Mouse (Mus musculus) adrenal gland, adult 2 months (tissue): ENCODE results near the gene Ece1. TPM values are rescaled to one million over a fixed set of nuclear protein-coding genes. Genes with fewer than 3 reads are reported as not detected.
"Not testable (repeated sequence)": the region's sequence is repeated elsewhere in the genome, so short reads cannot be mapped to it uniquely, and the experiment has no call there.

Experiments used
- DNase-seq: peaks from one replicate; pipeline ENCODE4 v3.0.0; 2021
- long read RNA-seq: library from polyadenylated mRNA; stranded (forward); transcript quantifications from one replicate; pipeline ENCODE4 v2.0.0, GENCODE M21; 2021
- polyA plus RNA-seq: library from polyadenylated mRNA; depleted of rRNA; stranded (reverse); fragments of >200 nt; gene quantifications from 2 replicates; pipeline ENCODE4 v1.2.3, GENCODE M21; 2012; rRNA removed
- total RNA-seq, 2 experiments: library from RNA; stranded (reverse); gene quantifications; 2 replicates each; pipeline ENCODE4 v1.2.3; 2021

The Ece1 gene
- total RNA-seq (100 to 1,000 TPM; 228 to 424 TPM), polyA plus RNA-seq (50.0 and 414 TPM in 2 replicates)
- long read RNA-seq, full-length matches to known transcripts = 1 of 89 reads
- long read RNA-seq, partial matches to known transcripts = 34 of 89 reads
- long read RNA-seq, other reads (novel, unspliced or antisense) = 54 of 89 reads

DNA sequence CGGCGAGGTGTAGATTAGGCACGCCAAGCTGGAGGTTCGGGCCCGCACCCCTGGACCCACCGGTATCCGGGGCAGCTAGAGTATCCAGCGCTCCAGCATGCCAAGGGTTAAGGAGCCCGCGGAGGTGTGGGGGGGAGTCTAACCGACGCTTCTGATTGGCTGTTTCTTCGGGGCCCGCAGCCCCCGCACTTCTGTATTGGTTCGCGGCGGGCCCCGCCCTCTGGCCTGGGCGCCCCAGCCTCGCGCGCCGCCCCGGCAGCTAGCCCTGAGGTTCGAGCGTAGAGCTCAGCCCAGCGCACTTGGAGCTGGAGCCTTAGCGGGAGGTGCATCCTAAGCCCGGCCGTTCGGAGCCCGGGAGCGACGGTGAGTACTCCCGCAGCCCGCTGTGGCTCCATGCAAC is at the start of gene Ece1:
Ece1 (plus strand) TSS at position 219 of the 400 bp plus-strand sequence.
- DNase-seq = peak; percentile 97

DNA sequence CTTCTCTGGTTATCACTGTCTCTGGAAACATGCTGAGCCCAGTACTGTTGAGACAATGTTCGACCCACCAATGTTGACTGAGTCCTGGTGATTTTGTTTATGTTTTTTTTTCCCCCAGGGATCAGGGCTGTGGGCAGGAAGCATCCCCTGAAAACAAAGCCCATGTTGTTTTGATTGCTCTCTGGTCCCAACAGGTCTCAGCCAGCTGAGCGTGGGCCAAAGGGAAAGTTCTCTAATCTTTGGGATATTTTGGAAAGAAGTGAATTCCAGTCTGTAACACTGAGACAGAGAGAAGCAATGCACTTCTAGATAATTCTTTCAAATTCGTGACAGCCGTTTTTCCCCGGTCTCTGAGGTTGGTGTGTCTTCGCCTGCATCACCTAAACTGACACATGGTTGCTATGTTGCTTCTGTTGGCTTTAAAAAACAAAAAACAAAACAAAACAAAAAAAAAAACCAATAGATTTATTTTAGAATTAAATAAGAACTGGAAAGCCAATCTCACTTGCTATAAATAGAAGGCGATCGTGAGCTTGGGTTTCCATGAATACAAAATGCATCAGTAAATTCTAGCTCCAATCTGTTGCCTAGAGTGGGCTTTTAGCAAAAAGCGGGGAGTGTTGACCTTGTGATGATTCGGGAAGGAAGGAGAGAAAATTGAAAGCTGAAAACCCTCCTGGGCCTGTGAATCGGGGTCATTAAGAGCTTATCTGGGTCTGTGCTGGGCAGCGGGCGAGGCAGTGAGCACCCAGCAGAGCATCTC is 48.9 kb upstream of the Ece1 start:
- no peak for DNase-seq

DNA sequence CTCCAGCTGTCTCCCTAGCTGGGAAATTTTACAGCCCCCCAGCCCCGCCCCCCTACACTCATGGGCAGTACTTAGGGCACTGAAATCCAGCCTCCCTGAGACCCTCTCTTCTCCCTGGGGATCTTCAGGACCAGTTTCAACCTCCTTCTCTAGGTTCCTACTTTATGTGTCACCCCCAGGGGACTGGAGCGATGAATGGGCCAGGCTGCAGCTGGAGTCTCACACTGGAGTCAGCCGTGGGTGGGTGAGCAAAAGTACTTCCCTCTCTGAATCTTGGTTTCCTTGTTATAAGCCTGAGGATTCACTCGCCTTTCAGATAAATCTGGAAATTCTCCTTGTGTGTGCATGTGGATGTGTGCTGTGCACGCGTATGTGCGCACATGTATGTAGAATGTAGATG is 47.9 kb upstream of the Ece1 start:
- no peak for DNase-seq

DNA sequence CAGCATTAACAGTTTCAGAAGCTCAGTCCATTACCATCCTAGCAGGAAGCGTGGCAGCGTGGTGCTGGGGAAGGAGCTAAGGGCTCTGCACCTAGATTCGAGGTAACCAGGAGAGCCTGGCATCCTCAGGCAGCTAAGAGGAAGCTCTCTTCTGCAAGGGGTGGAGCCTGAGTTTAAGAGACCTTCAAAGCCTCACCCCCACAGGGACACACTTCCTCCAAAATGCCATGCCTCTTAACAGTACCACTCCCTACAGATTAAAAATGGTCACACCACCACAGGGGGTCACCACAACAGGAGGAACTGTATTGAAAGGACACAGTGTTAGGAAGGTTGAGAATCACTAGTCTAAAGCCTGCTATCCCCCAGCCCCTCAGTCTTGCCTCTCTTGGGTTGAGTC is 46.6 kb upstream of the Ece1 start:
- DNase-seq = no peak

DNA sequence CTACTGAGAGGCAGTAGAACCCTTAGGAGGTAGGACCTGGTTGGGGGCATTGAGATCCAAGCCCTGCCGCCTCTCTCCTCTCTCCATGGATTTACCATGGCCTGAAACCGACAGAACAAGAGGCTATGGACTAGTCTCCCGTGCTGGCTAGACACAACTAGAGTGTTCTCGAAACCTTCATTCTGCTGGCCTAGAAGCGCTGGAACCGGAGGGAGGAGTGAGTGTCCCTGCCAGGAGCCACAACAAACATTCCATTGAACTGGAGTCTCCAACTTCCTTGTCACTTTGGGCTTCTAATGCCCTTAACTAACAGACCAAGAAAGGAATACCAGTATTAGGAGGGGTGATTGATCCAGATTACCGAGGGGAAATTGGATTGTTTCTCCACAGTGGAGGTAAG is 45.8 kb upstream of the Ece1 start:
- no peak for DNase-seq

DNA sequence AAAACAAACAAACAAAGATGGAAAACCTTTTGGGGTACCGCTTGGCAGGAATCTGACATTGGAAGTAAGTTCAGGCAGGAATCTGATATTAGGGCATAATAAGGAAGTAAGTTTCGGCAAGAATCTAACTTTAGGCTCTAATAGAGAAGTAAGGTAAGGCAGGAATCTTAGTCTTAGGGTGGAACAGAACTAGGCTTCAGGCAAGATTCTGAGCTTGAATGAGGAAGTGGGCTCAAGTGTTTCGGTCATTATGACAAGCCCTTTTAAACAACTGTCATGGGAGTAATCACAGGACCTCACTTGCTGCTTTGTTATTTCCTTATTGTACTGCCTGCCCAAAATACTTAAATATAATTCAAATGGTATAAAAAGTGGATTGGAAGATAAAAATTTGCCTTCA is 43.7 kb upstream of the Ece1 start:
- DNase-seq = no peak

DNA sequence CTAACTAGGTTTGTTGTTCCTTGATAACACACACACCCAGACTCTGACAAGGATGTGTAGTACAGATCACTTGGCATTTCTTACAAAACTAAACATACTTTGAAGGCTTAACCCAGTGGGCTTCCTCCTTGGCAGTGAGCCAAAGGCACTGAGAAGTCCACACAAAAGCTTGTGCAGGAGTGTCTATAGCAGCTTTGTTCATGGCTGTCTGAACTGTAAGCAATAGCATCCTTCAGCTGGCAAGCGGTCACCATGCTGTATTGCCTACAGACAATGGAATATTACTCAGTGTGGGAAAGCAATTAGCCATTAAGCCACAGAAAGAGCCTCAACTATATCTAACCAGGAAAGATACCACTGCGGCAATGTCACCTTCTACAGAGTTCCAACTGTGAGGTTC is 42.5 kb upstream of the Ece1 start:
- no peak for DNase-seq

DNA sequence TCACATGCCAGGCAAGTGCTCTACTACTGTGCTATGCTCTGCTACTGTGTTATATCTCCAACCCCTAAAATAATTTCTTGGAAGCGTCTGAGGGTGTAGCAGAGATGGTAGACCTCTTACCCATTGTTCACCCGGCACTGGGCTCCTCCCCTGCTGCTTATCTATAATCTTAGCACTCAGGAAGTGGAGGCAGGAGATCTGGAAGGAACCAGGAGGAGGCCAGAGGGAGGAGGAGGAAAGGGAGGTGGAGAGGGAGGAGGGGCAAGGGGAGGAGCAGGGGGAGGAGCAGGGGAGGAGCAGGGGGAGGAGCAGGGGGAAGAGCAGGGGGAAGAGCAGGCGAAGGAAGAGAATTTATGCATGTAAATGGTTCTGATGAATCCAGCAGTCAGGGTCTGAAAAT is 41.3 kb upstream of the Ece1 start:
- DNase-seq = no peak

DNA sequence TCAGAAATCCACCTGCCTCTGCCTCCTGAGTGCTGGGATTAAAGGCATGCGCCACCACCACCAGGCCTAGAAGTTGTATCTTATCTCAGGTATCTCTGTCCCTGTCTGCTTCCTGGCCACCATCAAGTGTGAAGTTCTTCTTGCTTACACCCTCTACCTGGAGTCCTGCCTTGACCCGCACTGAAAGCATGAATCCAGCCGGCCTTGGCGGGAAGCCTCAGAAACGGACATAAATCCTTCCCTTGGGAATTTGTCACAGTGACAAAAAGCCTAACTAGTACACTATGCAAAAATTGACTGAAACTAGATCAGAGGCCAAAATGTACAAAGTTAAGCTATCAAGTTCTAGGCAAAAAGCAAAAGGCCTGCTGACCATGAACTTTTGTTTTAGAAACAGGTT is 39.5 kb upstream of the Ece1 start:
- DNase-seq = peak; percentile 30

DNA sequence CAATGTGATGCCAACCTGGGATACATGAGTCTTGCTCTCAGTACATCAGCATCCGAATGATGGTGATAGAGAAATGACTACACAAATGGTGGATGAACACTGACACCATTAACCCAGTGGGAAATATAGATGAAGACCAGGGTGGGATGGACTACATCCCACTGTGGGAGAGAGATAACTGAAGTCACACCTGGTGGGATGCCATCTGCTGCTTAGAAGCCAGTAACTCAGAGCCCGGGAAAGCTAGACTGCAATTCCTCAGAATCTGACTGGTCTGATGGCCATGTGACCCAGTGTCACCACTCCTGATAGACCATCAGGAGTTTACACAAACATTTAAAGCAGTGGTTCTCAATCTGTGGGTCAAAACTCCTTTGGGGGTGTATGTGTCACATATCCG is 38.5 kb upstream of the Ece1 start:
- no peak for DNase-seq

DNA sequence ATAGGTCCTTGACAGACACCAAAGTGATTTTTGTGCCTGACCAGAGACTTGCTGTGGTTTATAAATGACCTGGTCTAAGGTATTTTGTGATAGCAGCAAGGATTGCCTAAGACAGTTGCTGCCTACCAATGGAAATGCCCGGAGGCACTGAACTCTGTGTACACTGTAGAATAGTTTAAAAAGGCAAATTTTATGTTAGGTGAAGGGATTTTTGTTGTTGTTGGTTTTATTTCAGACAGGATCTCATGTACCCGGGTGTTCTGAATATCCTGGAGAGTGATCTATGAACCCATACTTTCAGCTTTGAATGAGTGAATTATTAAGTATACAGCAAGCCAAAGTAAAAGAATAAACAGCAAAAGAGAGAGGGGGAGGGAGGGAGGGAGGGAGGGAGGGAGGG is 37.2 kb upstream of the Ece1 start:
- DNase-seq = no peak

DNA sequence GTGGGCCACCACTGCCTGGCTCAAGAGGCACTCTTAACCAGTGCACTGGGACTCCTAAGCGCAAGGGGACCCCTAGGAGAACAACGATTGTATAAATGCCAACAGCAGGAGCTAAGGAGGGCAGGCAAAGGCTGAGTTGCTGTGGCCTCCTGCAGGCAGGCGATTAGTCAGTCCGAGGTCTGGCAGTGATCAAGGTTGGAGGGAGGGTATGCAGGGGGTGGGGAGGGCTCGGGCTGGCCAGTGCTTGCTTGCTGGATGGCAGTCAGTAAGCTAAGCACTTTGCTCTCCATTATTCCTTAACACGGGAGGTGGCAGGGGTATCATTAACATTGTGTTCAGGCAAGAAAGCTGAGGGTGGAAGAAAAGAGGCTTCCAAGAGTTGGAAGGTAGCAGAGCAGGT is 31.7 kb upstream of the Ece1 start:
- peak; percentile 70 for DNase-seq

DNA sequence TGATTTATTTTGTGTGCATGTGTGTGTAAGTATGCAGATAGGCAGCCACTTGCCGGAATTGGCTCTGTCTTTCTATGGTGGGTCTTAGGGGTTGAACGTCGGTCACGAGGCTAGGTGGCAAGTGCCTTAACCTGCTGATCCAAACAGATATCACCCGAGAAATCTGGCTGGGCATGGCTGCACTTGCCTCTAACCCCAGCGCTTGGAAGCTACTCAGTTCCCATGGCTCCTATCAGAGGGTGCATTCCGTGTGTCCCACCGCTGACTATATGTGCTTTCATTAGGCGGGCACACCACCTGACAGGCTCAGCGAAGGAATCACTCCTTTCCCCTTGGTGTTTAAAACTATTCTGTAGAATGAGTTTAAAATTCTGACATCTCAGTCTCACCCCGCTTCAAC is 30.4 kb upstream of the Ece1 start:
- no peak for DNase-seq

DNA sequence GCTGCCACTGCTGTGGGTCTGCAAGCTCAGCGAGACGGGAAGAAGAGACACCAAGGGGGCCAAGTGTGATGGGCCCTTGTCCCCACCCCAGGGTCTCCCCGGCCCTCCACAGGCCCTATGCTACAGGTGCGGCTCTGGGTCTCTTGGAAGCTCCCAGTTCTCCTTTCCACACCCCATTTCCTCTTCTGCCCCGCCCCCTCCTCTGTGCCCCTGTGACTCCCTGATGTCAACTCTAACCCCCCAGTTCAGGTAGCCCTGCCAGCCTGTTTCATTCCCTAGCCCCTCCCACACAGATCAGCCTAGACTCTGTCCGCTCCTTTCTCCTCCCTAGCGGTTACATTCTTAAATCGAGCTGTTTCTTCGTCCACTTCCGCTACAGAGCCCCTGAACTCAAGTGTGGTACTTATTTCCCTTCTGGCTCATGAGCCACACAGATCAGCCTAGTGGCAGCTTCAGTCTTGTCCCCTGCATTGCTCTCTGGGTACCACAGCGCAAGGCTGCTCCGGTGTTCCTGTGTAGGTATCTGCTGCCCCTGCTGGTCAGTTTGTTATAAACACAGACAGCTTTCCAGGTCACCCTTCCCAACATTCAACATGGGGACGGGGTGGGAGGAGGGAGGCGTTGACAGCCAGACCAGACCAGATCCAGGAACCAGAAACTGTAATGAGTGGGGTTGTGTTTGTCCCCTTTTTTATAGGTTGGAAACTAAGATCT is 26.3 kb upstream of the Ece1 start:
- DNase-seq = peak; percentile 84

DNA sequence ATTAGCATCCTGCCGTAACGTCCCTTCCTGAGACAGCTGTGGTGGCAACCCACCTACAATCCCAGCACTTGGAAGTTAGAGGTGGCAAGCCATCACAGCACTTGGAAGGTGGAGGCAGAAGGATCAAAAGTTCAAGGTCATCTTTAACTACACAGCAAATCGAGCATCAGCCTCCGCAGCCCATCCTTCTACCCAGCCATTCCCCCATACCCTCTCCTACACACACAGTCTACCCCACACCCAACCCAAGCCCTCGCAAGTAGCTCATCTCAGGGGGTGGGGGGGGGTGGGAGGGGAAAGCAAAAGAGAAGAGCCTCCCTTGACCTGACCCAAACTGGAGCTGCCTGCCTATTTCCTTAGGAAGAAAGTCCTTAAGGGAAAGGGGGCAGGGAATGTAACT is 25.3 kb upstream of the Ece1 start:
- no peak for DNase-seq

DNA sequence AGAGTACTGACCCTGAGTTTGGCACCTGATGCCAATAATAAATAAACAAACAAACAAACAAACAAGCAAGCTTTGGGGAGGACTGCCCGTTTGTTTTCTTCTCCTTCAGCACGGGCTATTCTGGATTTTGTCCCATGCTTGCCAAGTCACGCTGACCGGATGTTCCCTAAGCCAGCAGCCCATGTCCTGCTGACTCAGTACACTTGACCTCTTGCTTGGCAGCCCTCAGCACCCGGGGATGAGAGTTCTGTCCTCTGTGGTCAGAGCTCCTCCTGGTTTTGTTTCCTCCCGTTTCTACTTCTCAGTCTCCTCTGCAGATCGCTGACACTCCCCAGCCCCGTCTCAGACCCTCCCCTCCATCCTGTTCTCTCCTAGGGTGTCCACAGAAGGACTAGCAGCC is 24.2 kb upstream of the Ece1 start:
- DNase-seq = peak; percentile 85

DNA sequence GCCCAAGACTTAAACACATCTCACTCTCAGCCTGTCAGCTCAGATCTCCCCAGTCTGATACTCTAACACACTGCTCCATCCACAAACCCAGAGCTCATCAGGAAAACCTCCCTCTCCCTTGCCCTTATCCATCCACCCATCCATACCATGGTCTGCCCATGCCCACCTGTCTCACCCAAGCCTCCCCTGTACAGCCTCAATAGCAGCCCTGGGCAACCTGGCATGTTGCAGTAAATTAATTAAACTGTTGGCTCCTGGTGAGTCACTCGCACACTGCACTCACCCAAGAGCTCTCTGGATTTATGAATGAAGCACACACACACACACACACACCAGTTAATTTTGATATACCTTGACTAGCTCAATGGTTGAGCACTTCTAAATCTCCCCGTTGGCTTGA is 23.2 kb upstream of the Ece1 start:
- no peak for DNase-seq

DNA sequence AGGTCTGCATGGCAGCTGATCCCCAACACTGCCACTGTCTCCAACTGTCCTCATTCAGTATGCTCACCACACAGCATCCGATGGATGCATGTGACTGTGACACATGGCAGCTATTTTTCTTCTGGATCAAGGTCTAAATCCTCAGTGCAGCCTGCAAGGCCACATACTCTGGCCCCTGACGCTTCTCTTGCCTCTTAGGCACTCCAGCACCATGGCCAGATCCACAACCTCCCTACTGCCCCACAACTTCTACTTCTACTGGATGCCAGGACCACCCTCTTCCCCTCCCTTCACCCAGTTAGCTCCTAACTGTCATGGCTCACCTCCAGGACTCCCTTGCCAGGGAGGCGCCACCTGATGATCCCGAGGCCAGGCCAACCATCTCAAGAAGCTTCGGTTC is 22.6 kb upstream of the Ece1 start:
- peak; percentile 78 for DNase-seq

DNA sequence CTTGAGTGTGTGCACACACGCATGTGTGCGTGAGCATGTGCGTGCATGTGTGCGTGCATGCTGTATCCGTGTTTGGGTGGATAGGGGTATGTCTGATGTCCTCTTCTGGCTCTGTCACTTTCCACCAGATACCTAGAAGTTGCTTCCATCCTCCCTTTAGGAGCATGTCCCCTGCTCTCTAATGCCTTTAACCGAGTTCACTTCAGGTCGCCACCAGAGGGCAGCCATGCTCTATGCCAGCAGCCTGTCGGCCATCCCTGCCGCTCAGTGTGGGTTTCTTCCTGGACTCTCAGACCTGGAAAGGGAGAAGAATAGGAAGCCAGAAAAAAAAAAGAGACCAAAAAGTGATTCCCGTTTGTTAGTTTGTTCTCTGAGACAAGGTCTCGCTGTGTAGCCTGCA is 17.4 kb upstream of the Ece1 start:
- peak; percentile 80 for DNase-seq

DNA sequence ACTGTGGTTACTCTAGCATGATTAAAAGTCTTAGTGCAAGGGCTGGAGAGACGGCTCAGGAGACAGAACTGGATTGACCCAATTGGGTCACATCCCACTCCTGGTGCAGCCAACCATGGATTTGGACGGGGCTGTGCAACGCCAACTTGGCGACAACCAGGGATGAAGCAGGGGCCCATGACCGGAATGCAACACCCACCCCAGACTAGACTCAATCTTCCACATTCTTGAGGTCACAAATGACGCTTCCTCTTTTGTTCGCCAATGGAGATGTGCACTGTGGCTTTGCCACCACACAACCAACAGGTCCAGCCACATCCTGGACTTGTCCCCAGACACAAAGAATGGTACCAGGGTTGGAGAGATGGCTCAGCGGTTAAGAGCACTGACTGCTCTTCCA is 14.4 kb upstream of the Ece1 start:
- not testable (repeated sequence) for DNase-seq

DNA sequence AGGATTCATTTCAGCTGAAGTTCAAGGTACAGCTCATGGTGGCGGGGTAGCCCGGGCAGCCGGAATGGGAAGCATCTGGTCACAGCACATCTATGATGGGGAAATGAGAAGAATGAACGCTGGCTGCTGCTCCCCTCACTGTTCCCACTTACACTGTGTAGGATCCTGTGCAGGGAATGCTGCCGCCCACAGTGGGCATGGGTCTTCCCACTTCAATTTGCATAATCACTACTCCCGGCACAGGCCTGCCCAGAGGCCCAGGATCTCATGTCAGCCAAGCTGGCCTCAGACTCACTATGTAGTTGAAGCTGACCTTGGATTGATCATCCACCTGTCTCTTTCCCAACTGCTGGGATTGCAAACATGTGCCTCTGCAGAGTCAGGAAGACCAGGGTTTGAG is 11.9 kb upstream of the Ece1 start:
- no peak for DNase-seq

DNA sequence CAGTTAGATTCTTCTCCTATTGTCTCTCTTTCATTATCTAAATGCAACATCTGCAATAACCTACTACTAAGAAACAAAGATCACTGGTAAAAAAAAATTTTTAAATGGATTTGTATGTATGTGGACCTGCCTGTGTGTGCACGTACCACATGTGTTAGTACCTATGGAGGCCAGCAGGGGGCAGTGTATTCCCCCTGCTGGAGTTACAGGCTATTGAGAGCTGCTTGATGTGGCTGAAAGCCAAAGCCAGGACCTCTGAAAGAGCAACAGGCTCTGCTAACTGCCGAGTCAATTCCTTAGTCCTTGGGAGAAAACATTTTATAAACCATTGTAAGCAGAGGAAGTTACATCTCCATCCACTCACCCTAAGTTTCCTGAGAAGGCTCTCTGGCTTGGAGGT is 10.6 kb upstream of the Ece1 start:
- DNase-seq = peak; percentile 77

DNA sequence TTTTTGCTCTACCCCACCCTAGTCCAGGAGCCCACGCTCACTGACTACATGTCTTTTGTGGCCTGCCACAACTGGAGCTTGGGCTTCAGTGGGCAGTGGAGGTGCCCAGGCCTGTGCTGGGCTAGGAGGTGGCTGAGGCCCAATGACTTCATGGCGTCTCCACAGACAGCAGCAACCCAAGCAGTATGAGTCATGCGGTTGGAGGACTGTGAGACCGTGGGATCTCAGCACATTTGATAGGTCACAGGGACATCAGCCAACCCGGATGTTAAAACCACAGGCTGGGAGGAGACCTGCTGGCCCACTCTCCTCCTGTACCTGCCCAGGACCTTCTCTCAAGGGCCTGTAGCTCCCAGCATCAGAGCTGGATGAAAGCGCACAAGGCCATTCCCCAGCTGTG is 8.2 kb upstream of the Ece1 start:
- peak; percentile 86 for DNase-seq
